Mouse (Mus musculus): ENCODE measurements around the gene Bet1l. TPM values are rescaled to one million over a fixed set of nuclear protein-coding genes. Genes with fewer than 3 reads are reported as not detected.

Bet1l gene
- polyA plus RNA-seq, 1 experiment: 19.9 TPM

DNA sequence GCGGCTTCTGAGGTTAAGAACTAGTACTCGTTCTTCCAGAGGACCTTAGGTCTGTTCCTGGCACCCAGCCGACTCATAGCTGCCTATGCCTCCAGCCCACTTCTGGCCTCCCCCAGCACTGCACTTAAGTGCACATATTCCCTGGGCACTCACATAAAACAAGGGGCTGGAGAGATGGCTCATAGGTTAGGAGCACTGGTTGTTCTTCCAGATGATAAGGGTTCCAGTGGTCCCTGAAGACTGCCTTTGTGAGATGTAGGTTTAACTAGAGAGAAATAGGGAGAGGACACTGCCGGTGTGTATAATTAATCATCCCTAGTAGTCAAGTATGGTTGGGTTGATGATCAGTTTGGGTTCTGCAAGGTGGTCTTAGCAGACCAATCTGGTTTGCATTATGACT, 34.6 kb downstream of the Bet1l start:
- Histone ChIP-seq H3K36me3 (ENCODE audit: control insufficient read depth, insufficient read depth) (no peaks in the 10 kb centered on the region), H3K27me3 (ENCODE audit: control insufficient read depth, insufficient read depth, insufficient read length) (no peaks in the 10 kb centered on the region), H3ac (ENCODE audit: control insufficient read depth, insufficient read length, low read depth) (no peak overlapping the region), H3K79me2 (ENCODE audit: control insufficient read depth, insufficient read depth) (no peaks in the 10 kb centered on the region), H3K79me3 (ENCODE audit: low read depth) (no peaks in the 10 kb centered on the region), H3K4me3 (ENCODE audit: insufficient read depth, poor library complexity, severe bottlenecking) (no peak overlapping the region)
- TF ChIP-seq CTCF (IDR thresholded peaks at IDR 0.05; ENCODE audit: control insufficient read depth, insufficient read depth, insufficient read length) (no peak), MYOG (IDR thresholded peaks at IDR 0.05; ENCODE audit: control insufficient read depth, extremely low read depth, insufficient read length) (no peak), FOSL1 (IDR thresholded peaks at IDR 0.05; ENCODE audit: insufficient read depth, low read length, poor library complexity, severe bottlenecking) (no peak)

DNA sequence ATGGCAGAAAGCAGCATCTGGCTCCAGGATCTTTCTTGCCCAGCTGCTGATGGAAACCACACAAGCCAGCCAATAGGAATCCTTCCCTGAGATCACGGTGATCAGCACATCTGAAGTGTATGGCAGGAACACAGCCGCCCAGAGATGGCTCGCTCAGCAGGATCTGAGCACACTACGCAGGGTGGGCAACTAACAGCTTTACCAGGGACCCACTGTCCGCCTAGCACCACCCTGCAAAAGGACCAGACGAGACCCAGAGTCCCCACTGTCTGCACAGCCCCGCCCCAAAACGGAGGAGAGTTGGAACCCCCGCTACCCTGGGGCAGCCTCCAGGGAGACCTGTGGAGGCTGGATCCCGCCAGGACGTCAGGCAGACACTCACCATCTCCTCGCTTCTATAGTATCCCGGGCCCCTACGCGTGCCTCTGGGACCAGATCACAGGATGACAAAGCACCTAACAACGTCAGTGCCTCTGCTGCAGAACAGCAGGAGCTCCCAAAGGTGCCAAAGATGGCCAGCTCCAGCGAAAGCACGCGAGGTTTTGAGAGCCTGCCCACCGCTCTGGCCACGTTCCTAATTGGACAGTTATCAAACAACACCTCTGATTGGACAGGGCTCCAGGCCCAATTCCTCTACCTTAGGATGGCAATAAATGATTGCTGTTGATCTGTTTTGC, 35.6 kb downstream of the Bet1l start, which contains the start of gene Zfp941:
Gene Zfp941, minus strand, starts transcription at position 526 of the 677 bp plus-strand sequence.
- H3K27me3 ChIP-seq (ENCODE audit: control insufficient read depth, insufficient read depth, insufficient read length): no peaks in the 10 kb centered on the region
- H3K79me3 ChIP-seq (ENCODE audit: low read depth): no peaks in the 10 kb centered on the region
- H3K36me3 ChIP-seq (ENCODE audit: control insufficient read depth, insufficient read depth): no peaks in the 10 kb centered on the region
- TF ChIP-seq MAX (IDR thresholded peaks at IDR 0.05) (no peak), FOSL1 (IDR thresholded peaks at IDR 0.05; ENCODE audit: insufficient read depth, low read length, poor library complexity, severe bottlenecking) (no peak), USF1 (IDR thresholded peaks at IDR 0.05; ENCODE audit: low read depth) (no peak), MYOG (IDR thresholded peaks at IDR 0.05; ENCODE audit: control insufficient read depth, extremely low read depth, insufficient read length) (no peak), CTCF (IDR thresholded peaks at IDR 0.05; ENCODE audit: control insufficient read depth, insufficient read depth, insufficient read length) (no peak), MYOD1 (IDR thresholded peaks at IDR 0.05; ENCODE audit: control insufficient read depth, insufficient read length, low read depth) (no peak), CEBPB (IDR thresholded peaks at IDR 0.05; ENCODE audit: low read depth) (no peak)
- H3ac ChIP-seq (ENCODE audit: control insufficient read depth, insufficient read length, low read depth): peak within 1 kb of the TSS; percentile 41
- no peaks in the 10 kb centered on the region for H3K79me2 ChIP-seq (ENCODE audit: control insufficient read depth, insufficient read depth)
- H3K4me3 ChIP-seq (ENCODE audit: insufficient read depth, poor library complexity, severe bottlenecking): no peak within 1 kb of the TSS

DNA sequence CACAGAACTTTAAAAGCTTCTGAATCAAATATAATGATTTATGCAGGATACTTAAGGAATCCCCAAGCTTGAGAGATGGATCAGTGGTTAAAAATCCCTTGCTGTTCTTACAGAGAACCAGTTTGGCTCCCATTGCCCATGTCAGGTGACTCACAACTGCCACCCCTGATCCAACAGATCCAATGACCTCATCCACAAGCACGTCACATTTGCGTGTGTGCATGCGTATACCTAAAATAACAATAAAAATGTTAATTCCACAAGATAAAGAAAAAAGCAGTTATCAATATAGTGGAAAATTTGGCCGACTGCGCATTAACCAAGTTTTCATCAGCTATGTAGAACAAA, 36.1 kb downstream of the Bet1l start:
- H3K36me3 ChIP-seq (ENCODE audit: control insufficient read depth, insufficient read depth): no peaks in the 10 kb centered on the region
- H3K27me3 ChIP-seq (ENCODE audit: control insufficient read depth, insufficient read depth, insufficient read length): no peaks in the 10 kb centered on the region
- TF ChIP-seq MAX (IDR thresholded peaks at IDR 0.05): no peak
- no peaks in the 10 kb centered on the region for H3K79me2 ChIP-seq (ENCODE audit: control insufficient read depth, insufficient read depth)
- no peaks in the 10 kb centered on the region for H3K79me3 ChIP-seq (ENCODE audit: low read depth)
- no peak overlapping the region for H3ac ChIP-seq (ENCODE audit: control insufficient read depth, insufficient read length, low read depth)
- H3K4me3 ChIP-seq (ENCODE audit: insufficient read depth, poor library complexity, severe bottlenecking): no peak overlapping the region

DNA sequence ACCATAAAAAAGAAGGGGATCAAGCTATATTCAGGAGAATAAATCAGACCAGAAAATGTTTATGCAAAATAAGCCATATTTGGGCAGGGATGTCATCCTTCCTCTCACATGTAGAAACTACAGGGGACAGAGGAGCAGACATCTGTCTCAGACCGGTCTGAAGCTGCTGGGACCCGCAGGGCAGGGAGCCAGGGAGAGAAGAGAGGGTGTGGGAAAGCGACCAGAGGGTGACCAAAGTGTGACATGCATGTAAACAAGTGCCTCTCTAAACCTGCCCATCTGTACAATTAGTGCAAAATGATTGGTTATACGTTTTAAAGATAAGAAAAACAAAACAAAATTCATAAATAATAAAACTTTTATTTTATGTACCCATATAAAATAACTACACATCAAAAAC, 37.2 kb downstream of the Bet1l start:
- H3K79me3 ChIP-seq (ENCODE audit: low read depth): no peaks in the 10 kb centered on the region
- H3K27me3 ChIP-seq (ENCODE audit: control insufficient read depth, insufficient read depth, insufficient read length): no peaks in the 10 kb centered on the region
- no peak overlapping the region for H3ac ChIP-seq (ENCODE audit: control insufficient read depth, insufficient read length, low read depth)
- no peak overlapping the region for H3K4me3 ChIP-seq (ENCODE audit: insufficient read depth, poor library complexity, severe bottlenecking)
- TF ChIP-seq FOSL1 (IDR thresholded peaks at IDR 0.05; ENCODE audit: insufficient read depth, low read length, poor library complexity, severe bottlenecking): no peak
- H3K79me2 ChIP-seq (ENCODE audit: control insufficient read depth, insufficient read depth): no peaks in the 10 kb centered on the region
- no peaks in the 10 kb centered on the region for H3K36me3 ChIP-seq (ENCODE audit: control insufficient read depth, insufficient read depth)

DNA sequence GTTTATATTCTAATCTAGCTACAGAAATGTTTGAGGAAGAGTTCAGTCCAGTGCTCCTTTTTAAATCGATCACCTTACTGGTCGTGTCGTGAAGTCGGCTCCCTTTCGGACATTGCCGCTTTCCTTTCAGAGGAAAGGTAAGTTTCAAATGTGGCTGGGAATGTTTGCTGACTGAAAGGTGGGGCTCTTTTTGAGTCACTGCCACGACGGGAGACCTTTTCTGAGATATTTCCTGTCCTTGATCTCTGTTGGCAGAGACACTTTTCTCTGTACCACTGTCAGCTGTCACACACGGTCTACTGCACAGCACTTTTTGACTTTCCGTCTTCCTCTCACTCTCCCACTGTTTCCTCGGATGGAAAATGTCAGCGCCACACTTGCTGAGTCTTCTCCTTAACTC, 44.5 kb downstream of the Bet1l start:
- Histone ChIP-seq H3K79me2 (ENCODE audit: control insufficient read depth, insufficient read depth) (no peaks in the 10 kb centered on the region), H3ac (ENCODE audit: control insufficient read depth, insufficient read length, low read depth) (no peak overlapping the region), H3K4me3 (ENCODE audit: insufficient read depth, poor library complexity, severe bottlenecking) (no peak overlapping the region), H3K36me3 (ENCODE audit: control insufficient read depth, insufficient read depth) (no peaks in the 10 kb centered on the region), H3K79me3 (ENCODE audit: low read depth) (no peaks in the 10 kb centered on the region), H3K27me3 (ENCODE audit: control insufficient read depth, insufficient read depth, insufficient read length) (no peaks in the 10 kb centered on the region)
- no peak for TF ChIP-seq CTCF (IDR thresholded peaks at IDR 0.05; ENCODE audit: control insufficient read depth, insufficient read depth, insufficient read length)
- no peak for TF ChIP-seq USF1 (IDR thresholded peaks at IDR 0.05; ENCODE audit: low read depth)
- TF ChIP-seq MAX (IDR thresholded peaks at IDR 0.05): no peak
- TF ChIP-seq MYOG (IDR thresholded peaks at IDR 0.05; ENCODE audit: control insufficient read depth, extremely low read depth, insufficient read length): no peak
- TF ChIP-seq FOSL1 (IDR thresholded peaks at IDR 0.05; ENCODE audit: insufficient read depth, low read length, poor library complexity, severe bottlenecking): no peak
- TF ChIP-seq CEBPB (IDR thresholded peaks at IDR 0.05; ENCODE audit: low read depth): no peak
- no peak for TF ChIP-seq MYOD1 (IDR thresholded peaks at IDR 0.05; ENCODE audit: control insufficient read depth, insufficient read length, low read depth)

DNA sequence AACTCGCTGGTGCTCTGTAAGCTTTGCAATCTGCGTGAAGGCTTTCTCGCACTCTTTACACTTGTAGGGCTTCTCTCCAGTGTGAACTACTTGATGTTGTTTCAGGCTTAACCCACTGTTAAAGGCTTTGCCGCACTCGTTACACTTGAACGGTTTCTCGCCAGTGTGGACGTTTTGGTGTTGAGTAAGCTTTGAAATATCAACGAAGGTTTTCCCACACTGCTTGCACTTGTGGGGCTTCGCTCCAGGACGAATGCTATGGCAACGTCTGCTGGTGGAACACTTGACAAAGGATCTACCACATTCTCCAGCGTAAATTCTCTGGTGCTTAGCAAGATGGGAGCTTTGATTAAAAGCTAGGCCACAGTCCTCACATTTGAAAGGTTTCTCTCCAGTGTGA, 45.7 kb downstream of the Bet1l start:
- no peak for TF ChIP-seq FOSL1 (IDR thresholded peaks at IDR 0.05; ENCODE audit: insufficient read depth, low read length, poor library complexity, severe bottlenecking)
- TF ChIP-seq MYOD1 (IDR thresholded peaks at IDR 0.05; ENCODE audit: control insufficient read depth, insufficient read length, low read depth): no peak
- no peak for TF ChIP-seq USF1 (IDR thresholded peaks at IDR 0.05; ENCODE audit: low read depth)
- no peak for TF ChIP-seq CTCF (IDR thresholded peaks at IDR 0.05; ENCODE audit: control insufficient read depth, insufficient read depth, insufficient read length)
- TF ChIP-seq MYOG (IDR thresholded peaks at IDR 0.05; ENCODE audit: control insufficient read depth, extremely low read depth, insufficient read length): no peak
- TF ChIP-seq CEBPB (IDR thresholded peaks at IDR 0.05; ENCODE audit: low read depth): no peak
- no peak for TF ChIP-seq MAX (IDR thresholded peaks at IDR 0.05)
- H3ac ChIP-seq (ENCODE audit: control insufficient read depth, insufficient read length, low read depth): no peak overlapping the region
- no peaks in the 10 kb centered on the region for H3K36me3 ChIP-seq (ENCODE audit: control insufficient read depth, insufficient read depth)
- H3K4me3 ChIP-seq (ENCODE audit: insufficient read depth, poor library complexity, severe bottlenecking): no peak overlapping the region
- H3K79me2 ChIP-seq (ENCODE audit: control insufficient read depth, insufficient read depth): no peaks in the 10 kb centered on the region
- no peaks in the 10 kb centered on the region for H3K79me3 ChIP-seq (ENCODE audit: low read depth)
- no peaks in the 10 kb centered on the region for H3K27me3 ChIP-seq (ENCODE audit: control insufficient read depth, insufficient read depth, insufficient read length)

Measured in C2C12 (cell line).